Mouse (Mus musculus) embryonic stem cell, embryonic (primary cell): ENCODE results near the gene Gli2.

ENCODE experiments used
- CTCF ChIA-PET, 4 experiments: fragments of 300-600 bp in 2 of 4; fragments of 350-600 bp in 2 of 4; sonication (Branson Sonifier 250); formaldehyde crosslinking; loops; one replicate each; lab custom pipeline; 2022; ENCODE audit warnings: inconsistent platforms in 2 of 4; lab: Charles Lee
- POLR2A ChIA-PET, 4 experiments: fragments of 300-600 bp in 2 of 4; fragments of 350-600 bp in 2 of 4; sonication (Branson Sonifier 250); formaldehyde crosslinking; loops; one replicate each; lab custom pipeline; 2022; ENCODE audit warnings: antibody characterized with exemption in 4 of 4, inconsistent platforms in 1 of 4; lab: Charles Lee

The Gli2 gene

GRCm38 (mm10) chr1:118788813-118789212, 264.6 kb downstream of the Gli2 start:
- ChIA-PET CTCF (interaction anchor here in 2 of 4 experiments (1.2 kb wide), 2 partner anchors 17 to 20 kb away, joined by 4 to 5 read pairs; no protein-coding TSS in a partner anchor), POLR2A (interaction anchor here in 1 of 4 experiments (1.3 to 2.5 kb wide), 2 partner anchors 11 to 17 kb away, joined by 3 to 16 read pairs; no protein-coding TSS in a partner anchor)

- POLR2A ChIA-PET = interaction anchor here in 2 of 4 experiments (0.5 to 2.5 kb wide), 4 partner anchors 10 to 538 kb away, joined by 3 to 16 read pairs (median 4); no protein-coding TSS in a partner anchor
- CTCF ChIA-PET = no interaction called here
Observed at GRCm38 (mm10) chr1:118787486-118787885, 265.9 kb downstream of the Gli2 start.
